Mouse (Mus musculus): ENCODE results near the gene 4930433I11Rik.
"Not testable (repeated sequence)": the region's sequence is repeated elsewhere in the genome, so short reads cannot be mapped to it uniquely, and the experiment has no call there.

The 4930433I11Rik gene

GRCm38 (mm10) chr7:40987243-40987642 lies at the start of gene 4930433I11Rik:
TSS of gene 4930433I11Rik (plus strand) at chr7:40987543.
- DNase-seq (ENCODE audit: low spot score in 2 of 2) = no peak

GRCm38 (mm10) chr7:40939371-40939770 lies 48.0 kb upstream of the 4930433I11Rik start:
- no peak for DNase-seq (ENCODE audit: low spot score in 2 of 2)

GRCm38 (mm10) chr7:40942233-40942935 lies 45.0 kb upstream of the 4930433I11Rik start:
- DNase-seq (ENCODE audit: low spot score in 2 of 2) = no peak

- not testable (repeated sequence) for DNase-seq (ENCODE audit: low spot score in 2 of 2)
Measured at GRCm38 (mm10) chr7:41032419-41032818, 45.1 kb downstream of the 4930433I11Rik start, which contains the start of gene Gm4884. TSS of gene Gm4884 (plus strand) at chr7:41032719.

- not testable (repeated sequence) for DNase-seq (ENCODE audit: low spot score in 2 of 2)
Measured at GRCm38 (mm10) chr7:41044058-41044457, 56.7 kb downstream of the 4930433I11Rik start.
